Mouse (Mus musculus): Measurements from ENCODE around the gene Galr2.

Gene Galr2

GRCm38 (mm10) chr11:116306126-116306982, 25.6 kb downstream of the Galr2 start:
- peak; percentile 76 for DNase-seq (ENCODE audit: extremely low read depth, low read depth)

GRCm38 (mm10) chr11:116307019-116307725, 26.4 kb downstream of the Galr2 start, which contains the start of gene Exoc7:
TSS of gene Exoc7 (minus strand) at chr11:116307233.
- DNase-seq (ENCODE audit: extremely low read depth, low read depth), result no peak

GRCm38 (mm10) chr11:116307762-116308531, 27.2 kb downstream of the Galr2 start:
- peak; percentile 98 for DNase-seq (ENCODE audit: extremely low read depth, low read depth)

- DNase-seq (ENCODE audit: extremely low read depth, low read depth), result no peak
These were observed 28.9 kb downstream of the Galr2 start for GRCm38 (mm10) chr11:116309601-116310000.

- DNase-seq (ENCODE audit: extremely low read depth, low read depth), result no peak
These were observed 30.4 kb downstream of the Galr2 start for GRCm38 (mm10) chr11:116311169-116311568.

GRCm38 (mm10) chr11:116312359-116312758, 31.6 kb downstream of the Galr2 start:
- DNase-seq (ENCODE audit: extremely low read depth, low read depth), result no peak

GRCm38 (mm10) chr11:116318719-116319659, 38.2 kb downstream of the Galr2 start:
- no peak for DNase-seq (ENCODE audit: extremely low read depth, low read depth)

GRCm38 (mm10) chr11:116326963-116327603, 46.3 kb downstream of the Galr2 start:
- no peak for DNase-seq (ENCODE audit: extremely low read depth, low read depth)

- DNase-seq (ENCODE audit: extremely low read depth, low read depth), result no peak
These were observed 48.8 kb downstream of the Galr2 start for GRCm38 (mm10) chr11:116329314-116330210.

- no peak for DNase-seq (ENCODE audit: extremely low read depth, low read depth)
These were observed 49.4 kb downstream of the Galr2 start for GRCm38 (mm10) chr11:116330211-116330518.

- no peak for DNase-seq (ENCODE audit: extremely low read depth, low read depth)
These were observed 51.7 kb downstream of the Galr2 start for GRCm38 (mm10) chr11:116332232-116332982.

- no peak for DNase-seq (ENCODE audit: extremely low read depth, low read depth)
These were observed 52.2 kb downstream of the Galr2 start for GRCm38 (mm10) chr11:116332983-116333270.

Measured in MEL-GATA-1-ER (cell line).